Mouse (Mus musculus) limb, embryonic 14.5 days (tissue): Measurements from ENCODE around the gene Rex1bd. TPM values are rescaled to one million over a fixed set of nuclear protein-coding genes. Genes with fewer than 3 reads are reported as not detected.

ENCODE experiments used
- ATAC-seq: fragments of 200-750 bp; cut with Nextera tagmentation; 2 replicates; pipeline ENCODE4 v1.8.0; 2017; ENCODE audit warnings: low read depth, moderate number of reproducible peaks, moderate TSS enrichment; ENCODE audit not compliant: low FRiP score
- DNase-seq: peaks from one replicate; pipeline ENCODE4 v3.0.0-alpha.2; 2015; ENCODE audit warnings: low spot score
- H3K27ac ChIP-seq: fragments of 300-500 bp; sonication (generic); replicated peaks from 2 replicates; pipeline ENCODE4 v1.5.1; 2014; ENCODE audit warnings: low read depth, mild to moderate bottlenecking, low read length, moderate library complexity, mixed read lengths
- H3K27me3 ChIP-seq: fragments of 300-500 bp; sonication (generic); 2 replicates; pipeline ENCODE4 v1.6.1; 2014; ENCODE audit warnings: low read length, mixed read lengths; ENCODE audit not compliant: control insufficient read depth, insufficient read depth
- H3K36me3 ChIP-seq: fragments of 300-500 bp; sonication (generic); 2 replicates; pipeline ENCODE4 v1.6.1; 2014; ENCODE audit warnings: mild to moderate bottlenecking, low read length, moderate library complexity, mixed read lengths; ENCODE audit not compliant: control insufficient read depth, insufficient read depth
- H3K4me1 ChIP-seq: fragments of 300-500 bp; sonication (generic); 2 replicates; pipeline ENCODE4 v1.6.1; 2014; ENCODE audit warnings: antibody characterized with exemption, low read length, mixed read lengths; ENCODE audit not compliant: control insufficient read depth, insufficient read depth
- H3K4me2 ChIP-seq: fragments of 300-500 bp; sonication (generic); replicated peaks from 2 replicates; pipeline ENCODE4 v1.6.1; 2014; ENCODE audit warnings: low read depth, mild to moderate bottlenecking, low read length, moderate library complexity; ENCODE audit not compliant: severe bottlenecking
- H3K4me3 ChIP-seq: fragments of 300-500 bp; sonication (generic); replicated peaks from 2 replicates; pipeline ENCODE4 v1.5.1; 2014; ENCODE audit warnings: low read length
- H3K9ac ChIP-seq: fragments of 300-500 bp; sonication (generic); 2 replicates; pipeline ENCODE4 v1.6.1; 2014; ENCODE audit warnings: mild to moderate bottlenecking, low read depth, low read length, moderate library complexity; ENCODE audit not compliant: severe bottlenecking
- H3K9me3 ChIP-seq: fragments of 300-500 bp; sonication (generic); 2 replicates; pipeline ENCODE4 v1.6.1; 2016; ENCODE audit warnings: low read length; ENCODE audit not compliant: control insufficient read depth
- POLR2A ChIP-seq: fragments of 200-500 bp; IDR thresholded peaks from 2 replicates; pipeline ENCODE4 v1.8.0; 2012; ENCODE audit warnings: inconsistent platforms, mild to moderate bottlenecking, moderate library complexity, borderline replicate concordance; ENCODE audit not compliant: insufficient read depth, insufficient read length; ENCODE audit errors: extremely low read depth
- WGBS: fragments of 180-500 bp; shearing (Covaris S2); extraction: QIAGEN DNeasy Blood & Tissue Kit; methylation state at CpG from one replicate; pipeline ENCODE4 v1.1.7; 2014; 5-methylcytosine and 5-hydroxymethylcytosine counted together
- polyA plus RNA-seq, 2 experiments: library from polyadenylated mRNA; depleted of rRNA in 1 of 2; stranded (reverse) in 1 of 2; unstranded in 1 of 2; fragments of >200 nt; fragmentation: Nextera tagmentation in 1 of 2; extraction: Ambion mirVana in 1 of 2; gene quantifications; 2 replicates each; pipeline versions ENCODE4 v1.2.1 to v1.2.3; 2012 to 2014

The Rex1bd gene
- polyA plus RNA-seq, 2 experiments, result 152 to 154 TPM

DNA sequence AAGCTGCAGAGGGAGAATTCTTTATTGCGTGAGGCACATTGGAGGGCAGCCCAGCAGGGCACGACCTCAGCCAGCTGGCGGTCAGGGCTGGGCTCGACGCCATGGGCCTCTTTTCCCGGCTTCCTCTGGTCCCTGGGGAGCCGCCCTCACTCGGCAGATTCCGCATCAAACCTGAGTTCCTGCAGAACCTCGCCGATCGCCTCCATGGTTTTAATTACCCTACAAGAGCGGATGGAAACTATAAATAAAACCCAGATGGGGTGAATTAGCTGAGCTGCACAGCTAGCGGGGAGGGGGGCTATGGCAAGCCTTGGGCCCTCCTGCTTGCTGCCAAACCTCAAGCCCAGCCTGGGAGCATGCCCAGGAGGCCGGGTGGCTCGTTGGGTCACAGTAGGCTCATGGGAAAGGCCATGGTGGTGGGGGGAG lies 2.2 kb downstream of the Rex1bd start:
- Histone ChIP-seq H3K9ac (no peak overlapping the region), H3K4me3 (peak overlapping the region; percentile 57; the same call in 1 of the 2 replicates), H3K27me3 (peaks cover 8% of the 10 kb centered on the region; the same call in 1 of the 2 replicates), H3K36me3 (peaks cover 23% of the 10 kb centered on the region), H3K9me3 (no peaks in the 10 kb centered on the region), H3K4me2 (peak overlapping the region; percentile 30), H3K4me1 (peaks cover 65% of the 10 kb centered on the region), H3K27ac (0 out of 2 replicates have a peak overlapping the region, but pooled peaks have one; percentile 5)
- 11% methylated on average over 16 of the region's 16 CpGs for WGBS
- DNase-seq (peak; percentile 86), ATAC-seq (no peak)
- no peak for TF ChIP-seq POLR2A

DNA sequence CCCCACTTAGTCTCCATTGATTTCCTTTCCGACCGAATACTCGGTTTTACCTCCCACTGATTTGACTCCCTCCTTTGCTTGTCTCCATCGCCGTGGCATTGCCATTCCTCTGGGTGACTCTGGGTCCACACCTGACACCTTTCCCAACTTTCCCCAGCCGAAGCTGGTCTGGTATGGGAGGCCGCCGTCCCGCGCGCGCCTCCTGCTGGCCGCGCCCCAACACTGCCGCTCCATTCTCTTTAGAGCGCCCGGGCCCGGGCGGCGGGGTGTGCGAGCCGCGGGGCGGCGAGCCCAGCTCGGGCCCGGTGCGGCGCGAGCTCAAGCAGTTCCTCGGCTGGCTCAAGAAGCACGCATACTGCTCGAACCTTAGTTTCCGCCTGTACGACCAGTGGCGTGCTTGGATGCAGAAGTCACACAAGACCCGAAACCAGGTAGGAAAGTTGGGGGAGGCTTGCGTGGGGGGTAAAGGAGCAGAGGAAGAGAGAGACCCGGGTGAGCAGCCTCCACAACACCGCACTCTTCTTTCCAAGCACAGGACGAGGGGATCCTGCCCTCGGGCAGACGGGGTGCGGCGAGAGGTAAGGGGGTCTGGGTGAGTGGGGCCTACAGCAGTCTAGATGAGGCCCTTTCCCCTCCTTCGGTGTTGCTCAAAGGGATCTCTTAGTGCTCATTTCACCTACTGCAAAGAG lies 3.3 kb downstream of the Rex1bd start:
- 10% methylated on average over 45 of the region's 46 CpGs for WGBS
- Histone ChIP-seq H3K9me3 (no peaks in the 10 kb centered on the region), H3K4me1 (peaks cover 57% of the 10 kb centered on the region), H3K27me3 (peaks cover 8% of the 10 kb centered on the region; the same call in 1 of the 2 replicates), H3K4me2 (peak overlapping the region; percentile 25), H3K36me3 (peaks cover 13% of the 10 kb centered on the region), H3K4me3 (no peak overlapping the region), H3K9ac (no peak overlapping the region), H3K27ac (no peak overlapping the region)
- peak; percentile 67 for DNase-seq
- peak; percentile 5; the same call in 1 of the 2 replicates for ATAC-seq
- TF ChIP-seq POLR2A, result no peak

GRCm38 (mm10) chr8:70502540-70502939 lies 4.0 kb downstream of the Rex1bd start:
- Histone ChIP-seq H3K4me2 (peak overlapping the region; percentile 25), H3K4me3 (no peak overlapping the region), H3K27me3 (peaks cover 8% of the 10 kb centered on the region; the same call in 1 of the 2 replicates), H3K4me1 (peaks cover 57% of the 10 kb centered on the region), H3K36me3 (peaks cover 7% of the 10 kb centered on the region), H3K9me3 (no peaks in the 10 kb centered on the region), H3K9ac (no peak overlapping the region), H3K27ac (no peak overlapping the region)
- no peak for TF ChIP-seq POLR2A
- DNase-seq (no peak), ATAC-seq (no peak)
- WGBS, result 36% methylated on average over 12 of the region's 12 CpGs

- H3K4me3 ChIP-seq, result no peak overlapping the region
- WGBS, result 14% methylated on average over 23 of the region's 23 CpGs
- H3K27ac ChIP-seq, result no peak overlapping the region
- DNase-seq (peak; percentile 67), ATAC-seq (no peak)
- peak overlapping the region; percentile 25 for H3K4me2 ChIP-seq
- no peak overlapping the region for H3K9ac ChIP-seq
- no peaks in the 10 kb centered on the region for H3K9me3 ChIP-seq
- peaks cover 56% of the 10 kb centered on the region for H3K4me1 ChIP-seq
- H3K36me3 ChIP-seq, result peaks cover 3% of the 10 kb centered on the region; the same call in 1 of the 2 replicates
- peaks cover 8% of the 10 kb centered on the region; the same call in 1 of the 2 replicates for H3K27me3 ChIP-seq
- TF ChIP-seq POLR2A, result no peak
These were observed 4.6 kb downstream of the Rex1bd start for GRCm38 (mm10) chr8:70501820-70502529.
